Mouse (Mus musculus): Measurements from ENCODE around the gene Dlg2.

GRCm38 (mm10) chr7:90651611-90652010, 175.1 kb downstream of the Dlg2 start:
- TF ChIP-seq CTCF (IDR thresholded peaks at IDR 0.05; ENCODE audit: low read depth, low read length), result no peak
- TF ChIP-seq GATA1 (IDR thresholded peaks at IDR 0.05; ENCODE audit: borderline replicate concordance, low read length), result no peak

All from G1E (cell line).